Mouse (Mus musculus): ENCODE measurements at regions not wholly inside any gene's neighbourhood (a gene's known extent, or its start where the extent isn't known, plus 50 kb on each side); places are given as distances from the start of the nearest gene placed in this dataset.
"Not testable (repeated sequence)": the region's sequence is repeated elsewhere in the genome, so short reads cannot be mapped to it uniquely, and the experiment has no call there.

DNA sequence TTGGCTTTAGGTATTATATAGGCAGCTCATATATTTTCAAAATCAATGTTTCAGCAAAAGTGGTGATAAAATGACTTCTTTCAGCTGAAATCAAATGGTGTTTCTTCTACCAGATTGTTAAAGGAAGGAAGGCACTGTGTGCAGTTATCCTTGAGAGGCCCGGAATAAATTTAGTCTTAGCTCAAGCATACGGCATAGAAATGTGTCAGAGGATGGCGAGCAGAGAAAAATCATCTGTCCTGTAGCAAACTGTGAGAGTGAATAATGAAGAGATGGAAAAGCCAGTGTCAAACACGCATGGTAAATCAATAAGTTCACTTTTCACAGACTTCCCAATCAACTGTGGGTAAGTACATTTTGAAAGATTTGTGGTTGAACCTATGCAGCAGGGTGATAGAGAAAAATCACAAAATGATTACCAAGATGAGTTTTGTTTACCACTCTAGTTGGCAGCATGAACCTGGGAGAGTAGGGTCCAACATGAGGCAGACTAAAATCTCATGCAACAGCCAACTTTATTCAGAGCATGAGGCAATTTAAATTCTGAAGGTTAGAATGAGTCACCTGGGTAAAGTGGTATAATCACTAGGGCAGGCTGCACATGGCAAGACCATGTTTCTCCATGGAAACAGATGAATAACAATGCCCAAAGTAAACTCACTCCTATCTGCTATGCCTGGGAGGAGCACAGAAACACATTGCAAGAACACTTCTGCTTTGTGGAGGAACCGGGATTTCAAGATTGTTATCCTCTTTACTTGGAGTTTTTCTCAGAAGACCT is 55.7 kb downstream of the AI429214 start:
- DNase-seq, result peak; percentile 50

DNA sequence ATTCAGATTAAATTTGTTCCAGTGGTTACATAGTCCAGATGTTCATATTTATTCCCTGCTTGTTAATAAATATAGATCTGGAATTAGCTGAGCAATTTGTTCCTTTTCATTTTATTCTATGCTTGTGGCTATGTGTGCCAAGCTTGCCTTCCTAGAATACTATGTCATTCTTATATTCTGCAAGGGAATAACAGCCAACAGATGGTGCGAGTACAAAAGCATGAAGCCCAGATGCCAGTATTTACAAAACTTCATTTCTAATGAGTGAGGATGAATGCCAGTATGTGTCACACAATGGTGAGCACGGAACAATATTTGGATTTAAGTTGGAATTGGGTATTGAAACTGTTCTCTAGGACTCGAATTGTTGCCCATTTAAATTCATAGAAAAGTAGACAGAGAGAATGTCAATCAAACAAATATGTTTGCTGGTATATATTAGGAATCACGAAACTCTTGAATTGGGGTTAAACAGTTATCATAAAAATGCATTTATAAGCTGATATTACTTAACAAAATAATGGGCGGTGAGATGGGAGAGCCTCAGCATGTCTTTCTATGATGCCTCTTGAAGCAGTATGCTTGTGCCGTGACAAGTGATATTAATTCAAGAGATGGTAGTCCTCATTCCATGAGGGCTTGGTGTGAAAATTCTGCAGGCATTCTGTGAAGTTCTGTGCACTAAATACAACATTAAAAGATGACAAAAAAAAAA is 56.7 kb downstream of the AI429214 start:
- DNase-seq, result no peak

DNA sequence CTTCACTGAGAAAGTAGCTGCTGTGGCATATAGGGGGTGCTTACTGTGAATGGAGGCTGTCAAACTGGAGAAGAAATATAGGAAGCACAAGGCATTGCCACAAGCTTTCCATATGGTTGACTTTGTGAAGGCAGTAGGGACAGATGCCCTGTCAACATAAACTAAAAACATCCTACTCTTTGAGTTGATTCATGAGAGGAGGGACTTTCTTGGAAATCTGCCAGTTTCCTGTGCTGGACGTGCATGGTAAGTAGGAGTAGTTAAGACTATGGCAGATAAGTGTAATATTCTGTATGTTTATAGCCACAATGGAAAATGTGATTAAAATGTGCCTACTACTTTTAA is 57.3 kb downstream of the AI429214 start:
- DNase-seq, result no peak

DNA sequence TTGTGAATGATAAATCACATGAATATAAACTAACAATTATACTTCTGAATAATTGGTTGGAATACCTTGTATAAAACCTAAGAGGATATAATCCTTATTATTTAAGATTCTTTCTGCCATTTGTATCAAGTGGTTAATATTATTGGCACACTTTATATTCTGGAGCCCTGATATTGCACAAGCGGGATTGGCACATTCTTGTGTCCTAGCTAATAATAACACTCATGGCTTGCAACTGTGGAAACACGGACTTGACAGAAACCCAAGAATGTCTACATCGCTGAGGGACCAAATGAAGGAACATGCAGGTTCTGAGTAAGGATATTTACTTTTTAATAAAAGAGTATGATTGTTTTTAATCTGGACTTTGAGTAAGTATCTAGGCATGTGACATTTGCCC is 63.0 kb downstream of the AI429214 start:
- no peak for DNase-seq

- DNase-seq, result no peak
Measured at GRCm38 (mm10) chr8:37058390-37058789, 65.0 kb downstream of the AI429214 start.

- DNase-seq, result peak; percentile 54
Measured at GRCm38 (mm10) chr8:37062012-37062944, 68.9 kb downstream of the AI429214 start.

- DNase-seq, result peak; percentile 34
Measured at GRCm38 (mm10) chr8:37063764-37064331, 70.4 kb downstream of the AI429214 start.

DNA sequence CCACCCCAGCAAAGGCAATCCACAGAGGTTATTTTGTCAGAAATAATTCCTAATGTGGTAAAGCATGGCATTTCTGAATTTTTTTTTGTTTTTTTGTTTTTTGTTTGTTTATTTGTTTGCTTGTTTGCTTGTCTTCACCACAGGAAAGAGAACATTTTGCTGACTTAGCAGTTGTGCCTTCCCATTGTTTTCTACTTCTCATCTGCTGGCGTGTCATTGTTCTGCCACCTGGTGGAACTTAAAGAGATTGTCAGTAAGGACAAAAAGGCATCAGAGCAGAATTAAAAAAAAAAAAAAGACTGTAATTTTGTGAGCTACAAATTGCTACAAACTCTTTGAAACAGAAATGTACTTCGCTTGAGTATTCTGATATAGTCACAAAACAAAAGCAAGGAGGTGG is 79.5 kb downstream of the AI429214 start:
- no peak for DNase-seq

GRCm38 (mm10) chr8:37099727-37100126 is 106.3 kb downstream of the AI429214 start:
- DNase-seq, result no peak

DNA sequence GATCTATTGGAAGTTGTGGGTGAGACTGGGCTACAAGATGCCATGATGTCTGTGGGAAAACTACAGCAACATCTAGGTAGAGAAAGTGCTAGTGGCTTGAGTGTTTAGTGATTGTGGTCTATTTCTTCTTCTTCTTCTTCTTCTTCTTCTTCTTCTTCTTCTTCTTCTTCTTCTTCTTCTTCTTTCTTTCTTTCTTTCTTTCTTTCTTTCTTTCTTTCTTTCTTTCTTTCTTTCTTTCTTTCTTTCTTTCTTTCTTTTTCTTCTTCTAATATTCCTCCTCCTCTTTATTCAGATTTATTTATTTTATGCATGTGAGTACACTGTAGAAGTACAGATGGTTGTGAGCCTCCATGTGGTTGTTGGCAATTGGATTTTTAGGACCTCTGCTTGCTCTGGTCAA is 119.0 kb downstream of the AI429214 start:
- DNase-seq, result not testable (repeated sequence)

DNA sequence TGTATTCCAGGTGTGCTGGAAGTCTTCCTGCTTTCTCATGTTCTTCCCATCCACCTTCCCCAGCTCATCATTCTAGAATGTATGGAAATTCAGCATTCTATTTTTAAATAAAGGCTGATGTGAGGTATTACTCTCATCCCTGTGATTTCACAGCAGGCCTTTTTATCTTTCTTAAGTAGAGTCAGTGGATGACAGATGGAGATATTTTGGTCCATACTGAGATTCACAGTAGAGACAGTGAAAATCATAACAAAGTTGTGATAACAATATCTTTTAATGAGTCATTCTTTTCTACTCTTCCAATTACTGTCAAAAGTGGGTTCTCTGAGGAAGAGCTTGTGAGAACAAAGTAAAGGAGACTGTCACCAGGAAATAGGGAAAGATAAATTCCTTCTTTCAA is 132.4 kb downstream of the AI429214 start:
- no peak for DNase-seq

DNA sequence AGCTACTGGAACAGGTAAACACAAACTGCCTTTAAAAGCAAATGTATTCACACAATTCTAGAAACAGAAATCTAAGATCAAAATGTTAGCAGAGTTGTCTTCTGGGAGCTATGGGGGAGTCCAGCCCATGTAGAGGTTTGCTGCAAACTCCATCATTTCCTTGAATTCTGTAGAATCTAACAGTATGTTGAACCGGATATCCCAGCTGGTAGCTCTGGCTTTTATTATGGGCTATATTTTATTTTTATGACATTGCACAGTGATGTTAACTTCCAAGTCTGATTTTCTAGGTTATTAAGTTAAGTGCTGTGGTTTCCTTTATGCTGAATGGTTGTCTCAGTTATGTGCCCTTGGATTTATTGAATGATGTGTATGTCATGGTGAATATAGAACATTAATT is 136.3 kb downstream of the AI429214 start:
- DNase-seq, result no peak

DNA sequence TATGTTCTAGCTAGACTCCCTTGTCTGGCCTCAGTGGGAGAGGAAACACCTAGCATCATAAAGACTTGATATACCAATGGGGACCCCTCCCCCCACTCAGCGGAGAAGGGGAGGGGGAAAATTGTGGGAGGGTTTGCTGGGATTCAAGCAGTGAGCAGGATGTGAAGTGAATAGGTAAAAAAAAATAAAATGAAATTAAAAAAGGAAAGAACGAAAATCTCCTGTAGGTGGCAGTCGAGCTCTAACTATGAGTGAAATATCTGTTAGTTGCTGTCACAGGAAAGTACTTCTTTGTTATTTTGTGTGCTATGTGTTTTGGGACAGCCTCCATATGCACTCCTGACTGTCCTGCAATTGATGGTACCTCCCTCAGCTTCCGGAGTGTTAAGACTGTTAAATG is 138.6 kb downstream of the AI429214 start:
- DNase-seq, result no peak

DNA sequence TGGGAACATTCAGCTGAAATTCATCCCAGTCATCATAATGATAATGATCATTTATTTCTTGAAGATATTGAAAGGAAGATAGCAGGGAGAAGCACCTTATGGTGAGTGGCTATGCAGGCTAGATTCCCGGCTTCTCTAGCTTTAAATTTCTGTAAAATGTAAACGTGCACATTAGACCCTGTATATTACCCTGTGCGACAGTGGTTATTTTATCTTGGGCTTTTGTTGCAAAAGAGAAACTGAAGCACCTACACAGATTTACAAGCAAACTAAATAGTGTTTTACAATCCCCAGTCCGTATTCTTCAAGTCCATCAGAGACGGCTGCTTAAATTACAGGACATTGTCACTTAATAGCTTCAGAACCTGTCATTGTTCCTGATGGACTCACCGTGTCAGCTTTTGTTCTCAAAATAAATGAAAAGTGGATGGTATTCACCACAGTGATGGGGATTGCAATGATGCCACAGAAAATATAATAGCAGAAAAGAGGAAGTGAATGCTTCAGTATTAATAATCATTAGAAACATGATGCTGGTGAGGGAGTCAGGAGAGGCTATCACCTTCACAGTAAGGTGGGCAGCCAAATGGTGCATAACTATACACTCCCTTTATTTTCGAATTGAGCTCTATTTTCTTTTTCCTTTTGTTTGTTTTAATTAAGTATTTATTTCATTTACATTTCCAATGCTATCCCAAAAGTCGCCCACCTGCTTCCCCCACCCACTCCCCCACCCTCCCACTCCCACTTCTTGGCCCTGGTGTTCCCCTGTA is 141.0 kb downstream of the AI429214 start:
- no peak for DNase-seq

- DNase-seq, result no peak
Measured at GRCm38 (mm10) chr8:37150286-37150685, 156.9 kb downstream of the AI429214 start.

DNA sequence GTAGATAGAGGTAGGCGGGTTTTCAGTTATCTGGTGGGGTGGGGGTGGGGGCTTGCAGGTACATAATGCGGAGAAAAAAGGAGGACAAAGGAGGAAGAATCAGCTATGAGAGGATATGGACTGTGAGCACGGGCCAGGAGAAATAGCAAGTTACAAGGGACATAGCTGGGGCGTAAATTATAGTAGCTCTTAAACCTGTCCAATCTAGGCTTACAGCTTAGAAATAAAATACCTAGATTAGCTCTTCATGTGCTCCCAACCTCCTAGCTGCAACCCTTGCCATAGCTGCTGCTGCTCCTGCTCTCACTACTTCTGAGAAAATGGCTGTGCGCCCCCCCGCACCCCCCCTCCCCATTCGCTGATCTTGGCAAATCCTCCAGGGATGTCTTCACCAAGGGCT is 161.0 kb downstream of the AI429214 start:
- no peak for DNase-seq

DNA sequence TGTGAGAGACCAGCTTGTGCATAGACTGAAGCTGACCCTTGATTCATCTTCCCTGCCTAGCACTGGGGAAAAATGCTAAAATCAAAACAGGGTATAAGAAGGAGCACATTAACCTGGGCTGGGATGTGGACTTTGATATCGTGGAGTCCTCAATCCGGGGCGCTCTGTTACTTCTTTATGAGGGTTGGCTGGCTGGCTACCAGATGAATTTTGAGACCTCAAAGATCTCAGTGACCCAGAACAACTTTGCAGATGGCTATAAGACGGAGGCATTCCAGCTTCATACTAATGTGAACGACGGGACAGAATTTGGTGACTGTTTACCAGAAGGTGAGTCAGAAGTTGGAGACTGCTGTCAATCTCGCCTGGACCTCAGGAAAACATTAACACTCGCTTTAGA is 161.5 kb downstream of the AI429214 start:
- DNase-seq, result no peak

DNA sequence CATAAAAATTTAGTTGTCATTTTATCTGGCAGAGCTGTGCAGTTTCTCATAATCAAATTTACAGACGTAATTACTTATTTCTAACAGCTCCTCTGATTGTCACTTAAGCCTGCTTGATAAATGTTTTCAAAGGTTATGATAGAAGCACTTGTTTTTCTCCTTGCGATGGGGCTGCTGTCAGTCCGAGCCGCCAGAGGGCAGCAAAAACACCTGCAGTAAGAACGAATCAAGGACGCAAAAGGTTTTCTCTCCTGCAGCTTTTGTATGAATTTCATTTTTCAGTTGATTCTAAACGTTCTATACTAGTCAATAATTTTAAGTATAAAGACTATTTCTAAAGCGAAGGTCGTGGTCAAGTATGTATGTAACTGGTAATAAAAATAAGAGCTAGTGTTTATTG is 166.1 kb downstream of the AI429214 start:
- peak; percentile 15 for DNase-seq

DNA sequence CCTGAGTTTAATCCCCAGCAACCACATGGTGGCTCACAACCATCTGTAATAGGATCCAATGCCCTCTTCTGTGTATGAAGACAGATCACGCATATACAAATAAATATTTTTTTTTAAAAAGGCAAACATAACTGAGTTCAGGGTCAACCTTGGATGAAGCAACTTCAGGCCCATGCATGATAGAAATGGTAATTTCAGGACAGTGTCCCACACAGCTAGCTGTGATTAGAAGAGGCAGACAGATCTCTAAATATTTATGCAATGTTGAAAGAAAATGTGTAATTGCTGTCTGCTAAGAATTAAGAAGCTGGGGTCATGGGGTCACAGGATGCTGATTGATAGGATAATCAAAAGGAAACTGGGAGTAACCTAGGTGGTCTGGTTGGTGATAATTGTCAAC is 203.5 kb downstream of the AI429214 start:
- no peak for DNase-seq

- DNase-seq, result peak; percentile 8
Measured at GRCm38 (mm10) chr8:37215894-37216293, 222.5 kb downstream of the AI429214 start.

DNA sequence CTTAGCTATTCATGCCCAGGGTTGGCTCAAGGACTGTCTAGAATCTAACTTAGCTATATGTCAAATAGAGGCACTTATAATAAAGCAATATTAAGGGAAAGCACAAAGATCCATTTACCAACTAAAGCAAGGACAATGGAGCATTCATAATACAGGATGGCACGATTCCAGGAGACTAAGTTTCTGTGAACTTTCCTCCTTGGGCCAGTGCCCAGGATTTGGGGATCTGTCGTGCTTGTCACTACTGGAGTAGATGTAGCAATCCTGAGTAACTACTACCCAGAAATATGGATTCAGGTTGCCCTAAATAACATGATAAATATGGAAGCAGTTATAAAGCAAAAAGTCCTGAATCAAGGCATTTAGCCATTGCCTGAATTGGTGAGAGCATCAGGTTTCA is 233.7 kb downstream of the AI429214 start:
- DNase-seq, result peak; percentile 18

- no peak for DNase-seq
Measured at GRCm38 (mm10) chr8:37237306-37237705, 243.9 kb downstream of the AI429214 start.

Measured in adrenal gland, adult 8-10 months (tissue).